Mouse (Mus musculus): ENCODE measurements around the gene Ifit1bl1.

The Ifit1bl1 gene

DNA sequence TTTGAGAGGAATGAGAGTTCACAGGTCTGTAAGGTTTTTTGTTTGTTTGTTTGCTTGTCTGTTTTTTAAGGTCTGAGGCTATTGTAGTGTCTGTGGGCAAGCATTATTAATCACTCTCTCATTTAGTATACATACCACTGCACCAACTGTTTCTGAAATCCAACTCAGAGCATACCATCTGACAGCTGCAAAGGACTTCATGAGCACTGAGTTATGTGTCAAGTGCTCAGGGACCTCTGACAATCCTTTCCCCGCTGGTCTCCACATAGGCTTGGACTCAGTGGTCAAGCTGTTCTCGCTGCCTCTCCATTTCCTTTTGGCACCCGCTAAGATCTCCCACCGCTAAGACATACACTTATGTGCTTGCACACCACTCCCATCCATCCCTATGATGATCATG lies 55.5 kb downstream of the Ifit1bl1 start:
- no peak for DNase-seq (ENCODE audit: extremely low read depth, low read depth)

Data from MEL-GATA-1-ER (cell line).